Mouse (Mus musculus) bone marrow, adult 2 months (tissue): ENCODE measurements around the gene Rasl12.

ENCODE experiments used
- CTCF ChIP-seq: fragments of 200-500 bp; IDR thresholded peaks from 2 replicates; pipeline ENCODE4 v1.5.1; 2011; ENCODE audit warnings: low read length, control low read depth; ENCODE audit not compliant: control insufficient read depth, insufficient read depth
- POLR2A ChIP-seq: fragments of 200-500 bp; IDR thresholded peaks from 2 replicates; pipeline ENCODE4 v1.6.1; 2011; ENCODE audit warnings: low read depth, mild to moderate bottlenecking, control low read depth, low read length, borderline replicate concordance; ENCODE audit not compliant: control insufficient read depth

DNA sequence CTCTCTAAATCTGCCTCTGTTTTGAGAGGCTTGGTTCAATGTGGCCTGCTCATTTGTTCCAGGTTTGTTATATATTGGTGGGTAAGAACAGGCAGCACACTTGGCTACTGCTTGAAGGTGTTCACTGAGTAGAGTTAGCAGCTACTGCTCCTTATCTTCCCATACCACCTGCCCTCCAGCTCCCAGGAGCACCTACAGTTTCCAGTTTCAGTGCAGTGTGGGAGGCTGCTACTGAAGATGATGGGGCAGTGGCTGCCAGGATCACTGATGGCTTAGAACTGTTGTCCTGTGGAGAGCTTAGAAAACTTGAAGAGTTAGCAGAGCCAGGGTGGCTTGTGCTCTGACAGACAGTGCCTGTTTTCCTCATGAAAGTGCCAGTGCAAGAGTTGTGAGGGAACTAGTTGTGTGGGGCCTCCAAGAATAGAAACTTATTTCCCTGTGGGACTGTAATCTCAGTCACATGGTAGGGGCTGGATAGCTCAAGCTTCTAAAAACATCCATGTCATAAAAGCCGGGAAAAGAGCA, 39.3 kb upstream of the Rasl12 start:
- TF ChIP-seq CTCF (no peak), POLR2A (no peak)
